ENCODE assay signal across 12 mouse cellular contexts in the genomic region with DNA sequence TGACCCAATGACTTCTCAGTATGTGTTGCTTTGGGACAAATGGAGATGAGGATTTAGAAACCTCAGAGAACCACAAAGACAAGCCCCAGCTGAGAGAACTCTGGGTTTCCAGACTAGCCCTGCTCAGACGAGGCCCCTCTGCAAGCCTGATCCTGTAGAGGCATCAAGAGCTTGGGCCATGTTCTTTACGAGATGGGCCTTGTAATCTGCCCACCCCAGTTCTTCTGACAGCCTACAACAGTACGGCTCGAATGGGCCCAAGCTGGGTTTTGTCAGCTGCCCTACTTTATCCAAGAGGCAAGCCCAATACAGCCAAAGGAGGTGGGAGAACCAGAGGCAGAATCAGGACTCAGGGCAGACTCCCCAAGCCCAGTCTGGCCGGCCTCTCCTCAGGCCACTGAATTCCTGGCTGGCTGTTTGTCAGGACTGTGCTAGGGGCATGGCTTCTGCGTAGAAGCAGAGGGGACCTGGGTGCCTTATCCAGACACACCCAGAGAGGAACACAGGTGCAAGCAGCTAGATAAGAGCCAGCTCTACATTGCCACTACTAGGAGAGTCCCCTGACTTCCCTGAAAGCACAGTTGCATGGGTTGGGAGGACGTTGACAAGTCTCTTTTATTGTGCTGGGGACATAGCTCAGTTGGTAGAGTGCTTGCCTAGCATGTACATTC. TPM values are rescaled to one million over a fixed set of nuclear protein-coding genes. Genes with fewer than 3 reads are reported as not detected.
DNase-seq lines count a peak whose midpoint lies in the region; ATAC-seq and TF ChIP-seq lines count a peak whose summit lies in the region.
"Had no signal": no experiment of that assay in that cellular context is flagged by ENCODE, and none has a peak within 500 bp of the region (broad histone marks: within the 10 kb centered on the region; RNA-seq: fewer than 3 reads in every experiment).

No protein-coding gene starts in this region.

- peak overlapping the region; percentile 91 for H3K9ac ChIP-seq in liver, embryonic 11.5 days (ENCODE audit: low read depth, low read length)
- no peak overlapping the region for H3K9ac ChIP-seq in stomach, embryonic 15.5 days

- H3K27me3 ChIP-seq in embryonic facial prominence, embryonic 10.5 days (replicated peaks; ENCODE audit: low read depth, poor library complexity, severe bottlenecking): no peaks in the 10 kb centered on the region
- no peaks in the 10 kb centered on the region for H3K27me3 ChIP-seq in liver, embryonic 11.5 days (replicated peaks; ENCODE audit: control insufficient read depth, insufficient read depth, low read length)
- no peaks in the 10 kb centered on the region for H3K27me3 ChIP-seq in stomach, embryonic 15.5 days (replicated peaks)

- WGBS in embryonic facial prominence, embryonic 10.5 days: 84% methylated on average over 7 of the region's 7 CpGs
- 52% methylated on average over 7 of the region's 7 CpGs for WGBS in liver, embryonic 11.5 days
- 67% methylated on average over 7 of the region's 7 CpGs for WGBS in stomach, embryonic 15.5 days

- DNase-seq in layer of hippocampus, adult 2 months (ENCODE audit: low spot score in 2 of 2): no peak
- no peak for DNase-seq in layer of hippocampus, adult 8-10 months (ENCODE audit: low spot score in 2 of 2)
- DNase-seq in embryonic facial prominence, embryonic 10.5 days (ENCODE audit: low spot score): no peak
- DNase-seq in liver, embryonic 11.5 days (ENCODE audit: low spot score): peak; percentile 61
- DNase-seq in right cerebral cortex, postnatal 4 days: no peak
- DNase-seq in frontal cortex, postnatal 14 days (ENCODE audit: low spot score in 2 of 2): no peak
- DNase-seq: adrenal gland, adult 8-10 months; heart, postnatal 14 days; thymus, postnatal 4 days had no signal

- peaks cover 26% of the 10 kb centered on the region for H3K4me1 ChIP-seq in embryonic facial prominence, embryonic 10.5 days
- H3K4me1 ChIP-seq in liver, embryonic 11.5 days (replicated peaks; ENCODE audit: control insufficient read depth, insufficient read depth, low read length): peaks cover 26% of the 10 kb centered on the region
- H3K4me1 ChIP-seq in stomach, embryonic 15.5 days: peaks cover 8% of the 10 kb centered on the region; the same call in 1 of the 2 replicates

- H3K9me3 ChIP-seq in embryonic facial prominence, embryonic 10.5 days: no peaks in the 10 kb centered on the region
- H3K9me3 ChIP-seq in liver, embryonic 11.5 days (ENCODE audit: control insufficient read depth, low read length): no peaks in the 10 kb centered on the region
- H3K9me3 ChIP-seq in stomach, embryonic 15.5 days: no peaks in the 10 kb centered on the region

- peak overlapping the region; percentile 73 for H3K4me2 ChIP-seq in liver, embryonic 11.5 days
- H3K4me2 ChIP-seq in stomach, embryonic 15.5 days: 0 out of 2 replicates have a peak overlapping the region, but pooled peaks have one; percentile 8

- H3K27ac ChIP-seq in layer of hippocampus, adult 2 months: peak overlapping the region; percentile 83; the same call in 1 of the 2 replicates
- H3K27ac ChIP-seq in embryonic facial prominence, embryonic 10.5 days (replicated peaks): peak overlapping the region; percentile 19; the same call in 1 of the 2 replicates
- H3K27ac ChIP-seq in liver, embryonic 11.5 days (ENCODE audit: low read depth, low read length): peak overlapping the region; percentile 83
- H3K27ac ChIP-seq in stomach, embryonic 15.5 days: peak overlapping the region; percentile 11; the same call in 1 of the 2 replicates
- H3K27ac ChIP-seq: kidney, postnatal 0 days had no signal

- no peak for TF ChIP-seq CTCF in layer of hippocampus, adult 2 months (conservative IDR thresholded peaks at IDR 0.05)

- peak; percentile 94 for ATAC-seq in liver, embryonic 11.5 days (replicated peaks; ENCODE audit: low FRiP score)
- peak; percentile 89 for ATAC-seq in stomach, embryonic 15.5 days (ENCODE audit: insufficient read depth, low FRiP score, low read depth)
- ATAC-seq: lung, postnatal 0 days had no signal

- no peak overlapping the region for H3K4me3 ChIP-seq in layer of hippocampus, adult 2 months
- H3K4me3 ChIP-seq in embryonic facial prominence, embryonic 10.5 days: no peak overlapping the region
- H3K4me3 ChIP-seq in liver, embryonic 11.5 days (ENCODE audit: low read depth, low read length): peak overlapping the region; percentile 28
- H3K4me3 ChIP-seq in stomach, embryonic 15.5 days (replicated peaks): no peak overlapping the region

- peaks cover 53% of the 10 kb centered on the region for H3K36me3 ChIP-seq in embryonic facial prominence, embryonic 10.5 days (replicated peaks)
- H3K36me3 ChIP-seq in liver, embryonic 11.5 days (ENCODE audit: control insufficient read depth, insufficient read depth, low read length): peaks cover 15% of the 10 kb centered on the region
- peaks cover 15% of the 10 kb centered on the region; the same call in 1 of the 2 replicates for H3K36me3 ChIP-seq in stomach, embryonic 15.5 days

RNA-seq across cellular contexts. Expression of a gene that starts 2.7 kb away (rescaled TPM):
- 10 to 100 TPM; 46.0 to 49.4 TPM for total RNA-seq in layer of hippocampus, adult 2 months (2021)
- 10 to 100 TPM; 33.5 to 55.4 (median 42.2) TPM for total RNA-seq in layer of hippocampus, adult 8-10 months (2022)
- polyA plus RNA-seq in embryonic facial prominence, embryonic 10.5 days (2016; fragmentation: Nextera tagmentation; extraction: Ambion mirVana): 149 and 153 TPM in 2 replicates
- 307 and 333 TPM in 2 replicates for polyA plus RNA-seq in liver, embryonic 11.5 days (2014; fragmentation: Nextera tagmentation; extraction: Ambion mirVana)
- 149 and 164 TPM in 2 replicates for polyA plus RNA-seq in stomach, embryonic 15.5 days (2015; fragmentation: Nextera tagmentation; extraction: Ambion mirVana)

RNA-seq across cellular contexts. Expression of a gene that starts 25.8 kb away (rescaled TPM):
- total RNA-seq in layer of hippocampus, adult 2 months (2021): 10 to 100 TPM; 16.2 to 22.2 TPM
- 10 to 100 TPM; 20.5 to 31.0 (median 26.1) TPM for total RNA-seq in layer of hippocampus, adult 8-10 months (2022)
- polyA plus RNA-seq in embryonic facial prominence, embryonic 10.5 days (2016; fragmentation: Nextera tagmentation; extraction: Ambion mirVana): 60.2 and 62.4 TPM in 2 replicates
- 78.5 and 84.8 TPM in 2 replicates for polyA plus RNA-seq in liver, embryonic 11.5 days (2014; fragmentation: Nextera tagmentation; extraction: Ambion mirVana)
- 63.5 and 64.5 TPM in 2 replicates for polyA plus RNA-seq in stomach, embryonic 15.5 days (2015; fragmentation: Nextera tagmentation; extraction: Ambion mirVana)

RNA-seq across cellular contexts. Expression of a gene that starts 25.9 kb away (rescaled TPM):
- 1 to 10 TPM; 5.8 to 7.1 TPM for total RNA-seq in layer of hippocampus, adult 2 months (2021)
- total RNA-seq in layer of hippocampus, adult 8-10 months (2022): 10 to 100 TPM in 1 of 4 experiments, 1 to 10 TPM in 3; 5.7 to 10.6 (median 9.5) TPM
- 62.6 and 71.5 TPM in 2 replicates for polyA plus RNA-seq in embryonic facial prominence, embryonic 10.5 days (2016; fragmentation: Nextera tagmentation; extraction: Ambion mirVana)
- polyA plus RNA-seq in liver, embryonic 11.5 days (2014; fragmentation: Nextera tagmentation; extraction: Ambion mirVana): 119 and 120 TPM in 2 replicates
- polyA plus RNA-seq in stomach, embryonic 15.5 days (2015; fragmentation: Nextera tagmentation; extraction: Ambion mirVana): 33.7 and 42.0 TPM in 2 replicates

Comparison
In these comparisons a context has a peak if more than half of its experiments do, and no peak if none do; other contexts are left out.
1. H3K27ac ChIP-seq: peak in every context shown above with its lines; median percentile 83 in layer of hippocampus, adult 2 months; 83 in liver, embryonic 11.5 days; 19 in embryonic facial prominence, embryonic 10.5 days; 11 in stomach, embryonic 15.5 days.